ENCODE assay signal across 8 mouse cellular contexts in the genomic region with DNA sequence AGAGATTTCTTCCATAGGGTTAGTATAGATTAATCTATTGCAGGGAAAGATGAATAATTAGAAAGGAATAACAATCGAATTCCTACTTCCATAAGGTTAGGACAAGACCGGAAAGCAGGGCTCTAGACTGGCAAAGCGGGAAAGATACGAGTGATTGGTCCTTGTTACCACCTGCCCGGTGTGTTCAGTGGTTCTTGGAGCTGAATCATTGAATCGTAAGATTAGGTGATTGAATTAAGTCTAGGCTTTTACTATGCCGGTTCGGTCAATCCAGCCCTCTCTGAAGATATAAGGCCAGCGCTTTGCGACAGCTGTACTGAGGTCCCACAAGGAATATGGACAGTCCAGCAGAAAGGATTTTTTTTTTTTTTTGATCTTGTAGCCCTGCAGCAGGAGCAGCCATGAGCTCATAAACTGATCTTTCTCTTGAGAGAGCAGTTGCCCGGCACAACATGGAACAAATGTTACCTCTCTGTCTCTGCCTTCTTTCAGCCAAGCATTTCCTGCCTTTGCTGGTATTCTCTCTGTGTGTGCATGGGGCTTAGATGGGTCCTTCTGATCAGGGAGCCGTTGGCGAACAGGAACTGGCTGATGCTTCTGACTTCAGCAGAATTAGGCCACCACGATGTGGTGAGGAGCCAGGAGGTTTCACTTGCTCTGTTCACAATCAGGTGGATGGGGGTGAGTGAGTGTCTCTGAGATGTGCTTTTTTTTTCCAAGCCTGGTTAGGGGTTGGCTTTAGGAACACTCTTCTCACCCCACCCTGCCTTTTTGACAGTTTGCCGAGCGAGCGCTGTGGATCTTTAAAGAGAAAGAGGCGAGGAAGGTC. TPM values are rescaled to one million over a fixed set of nuclear protein-coding genes. Genes with fewer than 3 reads are reported as not detected.
DNase-seq lines count a peak whose midpoint lies in the region; ATAC-seq and TF ChIP-seq lines count a peak whose summit lies in the region.

No protein-coding gene starts in this region.

- no peak for TF ChIP-seq CTCF in thymus, adult 2 months (IDR thresholded peaks at IDR 0.05; ENCODE audit: borderline replicate concordance, control insufficient read depth, extremely low read depth, insufficient read depth, low read length, poor library complexity)

- H3K27me3 ChIP-seq in forebrain, embryonic 12.5 days: no peaks in the 10 kb centered on the region
- H3K27me3 ChIP-seq in thymus, adult 2 months (ENCODE audit: control insufficient read depth, insufficient read depth, low read length): no peaks in the 10 kb centered on the region

- no peak overlapping the region for H3K4me3 ChIP-seq in forebrain, embryonic 12.5 days (replicated peaks)
- H3K4me3 ChIP-seq in macrophage (ENCODE audit: inconsistent target): 0 out of 2 replicates have a peak overlapping the region, but pooled peaks have one; percentile 20
- H3K4me3 ChIP-seq in thymus, adult 2 months (ENCODE audit: control insufficient read depth, insufficient read depth, low read length): peak overlapping the region; percentile 29

- H3K27ac ChIP-seq in forebrain, embryonic 12.5 days: no peak overlapping the region
- peak overlapping the region; percentile 77 for H3K27ac ChIP-seq in macrophage
- peak overlapping the region; percentile 97 for H3K27ac ChIP-seq in thymus, adult 2 months (ENCODE audit: control insufficient read depth, insufficient read depth, low read length)

- no peaks in the 10 kb centered on the region for H3K36me3 ChIP-seq in forebrain, embryonic 12.5 days (replicated peaks)
- H3K36me3 ChIP-seq in macrophage (ENCODE audit: inconsistent target): peaks cover 3% of the 10 kb centered on the region; the same call in 1 of the 2 replicates
- H3K36me3 ChIP-seq in thymus, adult 2 months (ENCODE audit: control insufficient read depth, insufficient read depth, low read length): no peaks in the 10 kb centered on the region

- peaks cover 19% of the 10 kb centered on the region for H3K4me1 ChIP-seq in forebrain, embryonic 12.5 days
- peaks cover 60% of the 10 kb centered on the region for H3K4me1 ChIP-seq in thymus, adult 2 months (replicated peaks; ENCODE audit: control insufficient read depth, insufficient read depth, low read length)

- no peaks in the 10 kb centered on the region for H3K9me3 ChIP-seq in forebrain, embryonic 12.5 days

- no peak for TF ChIP-seq POLR2A in thymus, adult 2 months (IDR thresholded peaks at IDR 0.05; ENCODE audit: control insufficient read depth, extremely low read depth, insufficient read depth, low read length, poor library complexity)

- 81% methylated on average over 18 of the region's 18 CpGs for WGBS in forebrain, embryonic 12.5 days
- WGBS in macrophage (ENCODE audit: missing documents): 53% methylated on average over 18 of the region's 18 CpGs
- WGBS in thymus, adult 2 months: 40% methylated on average over 18 of the region's 18 CpGs

- H3K9ac ChIP-seq in forebrain, embryonic 12.5 days: no peak overlapping the region

- peaks cover 96% of the 10 kb centered on the region for H3K79me2 ChIP-seq in macrophage (ENCODE audit: inconsistent target)

- peak overlapping the region; percentile 62 for H3K4me2 ChIP-seq in forebrain, embryonic 12.5 days

- DNase-seq in gastrocnemius, postnatal 25 days: peak; percentile 26
- no peak for DNase-seq in gastrocnemius, adult 8-10 months (ENCODE audit: low spot score in 2 of 2)
- DNase-seq in CD4-positive, CD25-positive, alpha-beta regulatory T cell, adult 2 months (ENCODE audit: low read depth, low spot score): peak; percentile 71
- peak; percentile 67 for DNase-seq in thymus, adult 2 months
- no peak for DNase-seq in layer of hippocampus, postnatal 36 days
- DNase-seq in kidney, postnatal 25 days: no peak

- ATAC-seq in forebrain, embryonic 12.5 days (ENCODE audit: low FRiP score): no peak

RNA-seq across cellular contexts. Expression of a gene that starts 35.9 kb away (rescaled TPM):
- 10 to 100 TPM; 16.0 to 18.0 TPM for total RNA-seq in gastrocnemius, postnatal 25 days (2021)
- 10 to 100 TPM; 11.9 to 15.9 (median 13.6) TPM for total RNA-seq in gastrocnemius, adult 8-10 months (2022)
- polyA plus RNA-seq in forebrain, embryonic 12.5 days (2016; fragmentation: Nextera tagmentation; extraction: Ambion mirVana): 3.7 and 4.2 TPM in 2 replicates
- 1,000 to 10,000 TPM in 4 of 26 experiments, 100 to 1,000 TPM in 22; 236 to 1,218 (median 566) TPM for total RNA-seq in macrophage (2018; cell fraction: chromatin; rRNA removed)
- total RNA-seq in macrophage (2018; cell fraction: cytosol; rRNA removed): 100 to 1,000 TPM in 10 of 26 experiments, 10 to 100 TPM in 16; 60.5 to 237 (median 89.4) TPM
- 100 to 1,000 TPM; 208 to 665 (median 325) TPM for total RNA-seq in macrophage (2018; cell fraction: nucleus; rRNA removed)
- 43.7 to 63.0 TPM (median 46.1 TPM) in 3 replicates for polyA plus RNA-seq in macrophage (2018)
- 69.0 and 73.0 TPM in 2 replicates for polyA plus RNA-seq in thymus, adult 2 months (2012; rRNA removed)
- 10 to 100 TPM; 24.2 to 25.2 TPM for total RNA-seq in layer of hippocampus, postnatal 36 days (2021)

Comparison
In these comparisons a context has a peak if more than half of its experiments do, and no peak if none do; other contexts are left out.
1. DNase-seq: peak in gastrocnemius, postnatal 25 days (single experiment), CD4-positive, CD25-positive, alpha-beta regulatory T cell, adult 2 months (single experiment) and thymus, adult 2 months (single experiment); none in gastrocnemius, adult 8-10 months (0 of 2), layer of hippocampus, postnatal 36 days (0 of 2) and kidney, postnatal 25 days (0 of 2).